Mouse (Mus musculus) lung, adult 2 months (tissue): Measurements from ENCODE around the gene Plekhg6.

Source experiments
- CTCF ChIP-seq: fragments of 200-500 bp; IDR thresholded peaks from 2 replicates; pipeline ENCODE4 v1.5.1; 2011; ENCODE audit warnings: mild to moderate bottlenecking, low read length, control low read depth; ENCODE audit not compliant: insufficient read depth
- POLR2A ChIP-seq: fragments of 200-500 bp; IDR thresholded peaks from 2 replicates; pipeline ENCODE4 v1.6.1; 2011; ENCODE audit warnings: low read depth, mild to moderate bottlenecking, control low read depth, low read length, borderline replicate concordance; ENCODE audit errors: extremely low read depth

DNA sequence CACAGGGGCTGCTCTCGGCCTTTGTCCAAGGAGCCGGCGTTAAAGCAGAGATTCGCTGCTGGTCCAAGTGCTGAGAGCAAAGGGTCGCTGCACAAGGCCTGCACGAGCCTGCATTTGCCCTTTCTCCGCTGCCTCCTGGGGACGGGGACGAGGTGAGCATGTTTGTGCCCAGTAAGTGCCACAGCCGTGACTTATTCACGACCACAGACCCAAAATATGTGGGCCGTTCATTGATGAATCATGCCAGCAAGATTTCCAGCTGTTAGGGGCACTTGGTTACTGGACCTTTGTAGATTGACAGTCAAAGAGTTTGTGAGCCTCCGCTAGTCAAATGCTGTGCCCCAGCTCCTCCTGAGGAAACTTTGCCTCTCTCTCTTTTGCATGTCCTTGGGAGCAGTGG lies 42.9 kb upstream of the Plekhg6 start:
- TF ChIP-seq CTCF, result no peak
- no peak for TF ChIP-seq POLR2A
